Mouse (Mus musculus): ENCODE data around the gene Fam92b.

DNA sequence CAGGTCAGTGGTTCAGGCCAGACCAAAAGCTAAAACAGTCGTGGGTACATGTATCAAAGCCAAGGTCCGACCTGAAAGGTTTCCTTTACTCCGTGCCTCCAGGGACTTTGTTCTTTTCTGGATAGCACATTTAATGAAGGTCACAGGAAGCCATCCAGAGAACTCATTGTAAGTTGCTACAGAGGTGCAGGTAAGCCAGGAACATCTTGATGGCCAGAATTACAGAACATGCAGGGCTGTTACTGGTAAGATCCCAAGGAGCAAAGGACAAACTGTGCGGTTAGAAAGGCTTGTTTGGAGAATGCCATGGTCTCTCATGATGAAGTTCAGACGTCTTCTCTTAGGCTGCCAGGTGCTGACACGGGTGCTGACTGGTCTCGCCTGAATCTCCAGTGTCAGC lies 60.7 kb downstream of the Fam92b start:
- TF ChIP-seq POLR2A (IDR thresholded peaks at IDR 0.05; ENCODE audit: extremely low read depth, insufficient read depth, low read length) (no peak), CTCF (IDR thresholded peaks at IDR 0.05; ENCODE audit: extremely low read depth, insufficient read depth, low read length) (no peak)
